Mouse (Mus musculus) intestine, embryonic 15.5 days (tissue): ENCODE results near the gene Snapc5. TPM values are rescaled to one million over a fixed set of nuclear protein-coding genes. Genes with fewer than 3 reads are reported as not detected.
A peak's percentile ranks its signal among the peaks of the same experiment; 100 is the strongest.
"Not testable (repeated sequence)": the region's sequence is repeated elsewhere in the genome, so short reads cannot be mapped to it uniquely, and the experiment has no call there.

ENCODE experiments used
- ATAC-seq: fragments of 200-750 bp; cut with Nextera tagmentation; 2 replicates; pipeline ENCODE4 v1.8.0; 2017; ENCODE audit warnings: moderate TSS enrichment, moderate library complexity
- H3K27ac ChIP-seq: fragments of 300-500 bp; sonication (generic); 2 replicates; pipeline ENCODE4 v1.5.1; 2015; ENCODE audit warnings: mild to moderate bottlenecking, inconsistent platforms
- H3K27me3 ChIP-seq: fragments of 300-500 bp; sonication (generic); replicated peaks from 2 replicates; pipeline ENCODE4 v1.6.1; 2015; ENCODE audit warnings: inconsistent platforms
- H3K36me3 ChIP-seq: fragments of 300-500 bp; sonication (generic); 2 replicates; pipeline ENCODE4 v1.6.1; 2015; ENCODE audit warnings: inconsistent platforms
- H3K4me1 ChIP-seq: fragments of 300-500 bp; sonication (generic); replicated peaks from 2 replicates; pipeline ENCODE4 v1.6.1; 2015; ENCODE audit warnings: inconsistent platforms
- H3K4me2 ChIP-seq: fragments of 300-500 bp; sonication (generic); replicated peaks from 2 replicates; pipeline ENCODE4 v1.6.1; 2015; ENCODE audit warnings: mild to moderate bottlenecking, inconsistent platforms
- H3K4me3 ChIP-seq: fragments of 300-500 bp; sonication (generic); replicated peaks from 2 replicates; pipeline ENCODE4 v1.5.1; 2015; ENCODE audit warnings: inconsistent platforms
- H3K9ac ChIP-seq: fragments of 300-500 bp; sonication (generic); 2 replicates; pipeline ENCODE4 v1.6.1; 2015; ENCODE audit warnings: inconsistent platforms
- H3K9me3 ChIP-seq: fragments of 300-500 bp; sonication (generic); 2 replicates; pipeline ENCODE4 v1.6.1; 2016; ENCODE audit warnings: inconsistent platforms
- WGBS: fragments of 180-500 bp; shearing (Covaris S2); methylation state at CpG from one replicate; pipeline ENCODE4 v1.1.7; 2015; 5-methylcytosine and 5-hydroxymethylcytosine counted together
- polyA plus RNA-seq: library from polyadenylated mRNA; unstranded; fragments of >200 nt; fragmentation: Nextera tagmentation; extraction: Ambion mirVana; gene quantifications from 2 replicates; pipeline ENCODE4 v1.2.1, GENCODE M21; 2015

Snapc5 gene
- polyA plus RNA-seq: 29.3 and 39.6 TPM in 2 replicates

- Histone ChIP-seq H3K4me2 (peak within 1 kb of the TSS; percentile 59), H3K27ac (peak within 1 kb of the TSS; percentile 91), H3K9me3 (no peaks in the 10 kb centered on the region), H3K4me3 (peak within 1 kb of the TSS; percentile 68), H3K27me3 (no peaks in the 10 kb centered on the region), H3K4me1 (peaks cover 6% of the 10 kb centered on the region; the same call in 1 of the 2 replicates), H3K9ac (peak within 1 kb of the TSS; percentile 77), H3K36me3 (peaks cover 49% of the 10 kb centered on the region)
- WGBS: under 1% methylated on average over 35 of the region's 35 CpGs
- peak; percentile 97 for ATAC-seq
Observed at GRCm38 (mm10) chr9:64178974-64179646, at the start of gene Snapc5. Snapc5 (plus strand) TSS chr9:64179274.

GRCm38 (mm10) chr9:64131623-64132022, 47.5 kb upstream of the Snapc5 start:
- 72% methylated on average over 6 of the region's 6 CpGs for WGBS

GRCm38 (mm10) chr9:64138896-64139295, 40.2 kb upstream of the Snapc5 start:
- not testable (repeated sequence) for ATAC-seq, H3K9me3 ChIP-seq, H3K4me3 ChIP-seq, H3K27ac ChIP-seq, H3K9ac ChIP-seq, H3K27me3 ChIP-seq, H3K4me2 ChIP-seq, H3K36me3 ChIP-seq, H3K4me1 ChIP-seq
- 4% methylated on average over 6 of the region's 6 CpGs for WGBS

More at GRCm38 (mm10) chr9:64131623-64132022, 47.5 kb upstream of the Snapc5 start:
- peak; percentile 71 for ATAC-seq
- Histone ChIP-seq H3K36me3 (0 out of 2 replicates have a peak, but pooled peaks cover 4% of the 10 kb centered on the region), H3K9ac (no peak overlapping the region), H3K27me3 (no peaks in the 10 kb centered on the region), H3K9me3 (no peaks in the 10 kb centered on the region), H3K27ac (no peak overlapping the region), H3K4me3 (no peak overlapping the region), H3K4me2 (no peak overlapping the region), H3K4me1 (no peaks in the 10 kb centered on the region)

- Histone ChIP-seq H3K4me1 (no peaks in the 10 kb centered on the region), H3K9me3 (no peaks in the 10 kb centered on the region), H3K27me3 (no peaks in the 10 kb centered on the region), H3K36me3 (peaks cover 4% of the 10 kb centered on the region; the same call in 1 of the 2 replicates), H3K4me3 (no peak overlapping the region), H3K9ac (no peak overlapping the region), H3K4me2 (no peak overlapping the region), H3K27ac (no peak overlapping the region)
- no peak for ATAC-seq
- 87% methylated on average over 9 of the region's 9 CpGs for WGBS
Observed at GRCm38 (mm10) chr9:64139879-64140278, 39.2 kb upstream of the Snapc5 start.

GRCm38 (mm10) chr9:64156641-64157040, 22.4 kb upstream of the Snapc5 start:
- ATAC-seq: no peak
- Histone ChIP-seq H3K27ac (no peak overlapping the region), H3K4me1 (no peaks in the 10 kb centered on the region), H3K4me2 (no peak overlapping the region), H3K27me3 (no peaks in the 10 kb centered on the region), H3K4me3 (no peak overlapping the region), H3K9ac (no peak overlapping the region), H3K36me3 (peaks cover 24% of the 10 kb centered on the region; the same call in 1 of the 2 replicates), H3K9me3 (no peaks in the 10 kb centered on the region)
- WGBS: 91% methylated on average over 1 of the region's 1 CpGs

GRCm38 (mm10) chr9:64160471-64160870, 18.6 kb upstream of the Snapc5 start:
- Histone ChIP-seq H3K4me2 (no peak overlapping the region), H3K4me3 (no peak overlapping the region), H3K9ac (no peak overlapping the region), H3K36me3 (peaks cover 12% of the 10 kb centered on the region; the same call in 1 of the 2 replicates), H3K9me3 (no peaks in the 10 kb centered on the region), H3K27me3 (no peaks in the 10 kb centered on the region), H3K4me1 (no peaks in the 10 kb centered on the region), H3K27ac (no peak overlapping the region)
- no peak for ATAC-seq
- 85% methylated on average over 5 of the region's 5 CpGs for WGBS

- not testable (repeated sequence) for H3K9me3 ChIP-seq, H3K4me3 ChIP-seq, H3K4me1 ChIP-seq, H3K27ac ChIP-seq, H3K4me2 ChIP-seq, H3K9ac ChIP-seq, H3K27me3 ChIP-seq, ATAC-seq, H3K36me3 ChIP-seq
- WGBS: 84% methylated on average over 3 of the region's 3 CpGs
Observed at GRCm38 (mm10) chr9:64169967-64170366, 9.1 kb upstream of the Snapc5 start.

- Histone ChIP-seq H3K4me3 (peak overlapping the region; percentile 83), H3K9ac (peak overlapping the region; percentile 87), H3K36me3 (peaks cover 25% of the 10 kb centered on the region), H3K27ac (peak overlapping the region; percentile 91), H3K4me1 (peaks cover 3% of the 10 kb centered on the region; the same call in 1 of the 2 replicates), H3K4me2 (peak overlapping the region; percentile 66), H3K27me3 (no peaks in the 10 kb centered on the region), H3K9me3 (no peaks in the 10 kb centered on the region)
- WGBS: 2% methylated on average over 18 of the region's 18 CpGs
- peak; percentile 70 for ATAC-seq
Observed at GRCm38 (mm10) chr9:64172145-64172815, 6.8 kb upstream of the Snapc5 start.

- peaks cover 33% of the 10 kb centered on the region for H3K36me3 ChIP-seq
- WGBS: 0% methylated on average over 42 of the region's 42 CpGs
- H3K4me2 ChIP-seq: peak within 1 kb of the TSS; percentile 66
- H3K4me3 ChIP-seq: peak within 1 kb of the TSS; percentile 83
- peak within 1 kb of the TSS; percentile 91 for H3K27ac ChIP-seq
- peaks cover 3% of the 10 kb centered on the region; the same call in 1 of the 2 replicates for H3K4me1 ChIP-seq
- ATAC-seq: peak; percentile 91
- H3K27me3 ChIP-seq: no peaks in the 10 kb centered on the region
- no peaks in the 10 kb centered on the region for H3K9me3 ChIP-seq
- peak within 1 kb of the TSS; percentile 87 for H3K9ac ChIP-seq
Observed at GRCm38 (mm10) chr9:64172816-64173665, 6.0 kb upstream of the Snapc5 start, which contains the start of the genes Zwilch and Rpl4. Zwilch (minus strand) TSS chr9:64173104. Rpl4 (plus strand) TSS chr9:64173375.

GRCm38 (mm10) chr9:64173666-64174220, 5.3 kb upstream of the Snapc5 start:
- H3K9me3 ChIP-seq: no peaks in the 10 kb centered on the region
- peak overlapping the region; percentile 65 for H3K4me2 ChIP-seq
- ATAC-seq: no peak
- H3K36me3 ChIP-seq: peaks cover 34% of the 10 kb centered on the region
- H3K27me3 ChIP-seq: no peaks in the 10 kb centered on the region
- H3K9ac ChIP-seq: peak overlapping the region; percentile 87
- WGBS: under 1% methylated on average over 16 of the region's 16 CpGs
- peaks cover 3% of the 10 kb centered on the region; the same call in 1 of the 2 replicates for H3K4me1 ChIP-seq
- peak overlapping the region; percentile 83 for H3K4me3 ChIP-seq
- peak overlapping the region; percentile 91 for H3K27ac ChIP-seq

GRCm38 (mm10) chr9:64174341-64174740, 4.7 kb upstream of the Snapc5 start:
- peak overlapping the region; percentile 83 for H3K4me3 ChIP-seq
- peak overlapping the region; percentile 87 for H3K9ac ChIP-seq
- H3K36me3 ChIP-seq: peaks cover 34% of the 10 kb centered on the region
- no peaks in the 10 kb centered on the region for H3K9me3 ChIP-seq
- peaks cover 3% of the 10 kb centered on the region; the same call in 1 of the 2 replicates for H3K4me1 ChIP-seq
- H3K27me3 ChIP-seq: no peaks in the 10 kb centered on the region
- H3K4me2 ChIP-seq: peak overlapping the region; percentile 65
- no peak overlapping the region for H3K27ac ChIP-seq
- ATAC-seq: no peak
